Mouse (Mus musculus) heart, postnatal 0 days (tissue): ENCODE results near the gene Dip2a.

Experiments used
- CTCF ChIP-seq: IDR thresholded peaks from 2 replicates; pipeline ENCODE4 v1.5.1; 2016; ENCODE audit warnings: antibody characterized with exemption, control low read depth, low read depth
- EP300 ChIP-seq: IDR thresholded peaks from 2 replicates; pipeline ENCODE4 v1.6.1; 2016; ENCODE audit warnings: antibody characterized with exemption, low read depth

DNA sequence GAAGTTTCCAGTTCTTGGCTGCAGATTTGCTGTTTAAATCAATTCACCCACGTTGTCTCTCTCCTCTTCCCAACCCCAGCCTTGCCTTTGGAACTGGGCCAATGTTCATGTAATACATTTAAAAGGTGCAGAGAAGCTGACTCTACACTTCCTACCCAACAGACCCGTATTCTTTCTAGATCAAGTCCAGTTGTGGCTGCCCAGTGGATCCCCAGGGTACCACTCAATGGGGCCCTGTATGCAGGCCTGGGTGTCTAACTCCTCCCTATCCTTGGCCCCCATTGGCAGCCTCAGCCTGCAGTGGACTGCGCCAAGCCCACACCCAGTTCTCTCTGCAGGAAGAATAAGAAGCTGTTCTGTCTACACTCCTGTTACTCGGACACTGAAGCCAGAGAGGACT, 91.6 kb downstream of the Dip2a start, which contains the start of gene S100b:
- TF ChIP-seq CTCF: no peak
- no peak for TF ChIP-seq EP300
